Comparison of ENCODE assay signal across 13 mouse cellular contexts in genomic region chr2:157170626-157171025, GRCm38 (mm10). TPM values are rescaled to one million over a fixed set of nuclear protein-coding genes. Genes with fewer than 3 reads are reported as not detected.
DNase-seq lines count a peak whose midpoint lies in the region; ATAC-seq and TF ChIP-seq lines count a peak whose summit lies in the region.
"Had no signal": no experiment of that assay in that cellular context is flagged by ENCODE, and none has a peak within 500 bp of the region (broad histone marks: within the 10 kb centered on the region; RNA-seq: fewer than 3 reads in every experiment).

No protein-coding gene starts in this region.

- H3K4me3 ChIP-seq in forebrain, embryonic 12.5 days (replicated peaks), result no peak overlapping the region
- no peak overlapping the region for H3K4me3 ChIP-seq in forebrain, embryonic 14.5 days (ENCODE audit: low read depth, low read length)
- H3K4me3 ChIP-seq in lung, postnatal 0 days (ENCODE audit: low read depth, low read length), result no peak overlapping the region
- no peak overlapping the region for H3K4me3 ChIP-seq in midbrain, embryonic 12.5 days
- no peak overlapping the region for H3K4me3 ChIP-seq in olfactory bulb, adult 2 months (ENCODE audit: insufficient read depth, low read depth, low read length)
- H3K4me3 ChIP-seq: heart, adult 2 months had no signal

- no peak overlapping the region for H3K9ac ChIP-seq in forebrain, embryonic 12.5 days
- H3K9ac ChIP-seq in forebrain, embryonic 14.5 days (ENCODE audit: low read length), result no peak overlapping the region
- no peak overlapping the region for H3K9ac ChIP-seq in lung, postnatal 0 days (replicated peaks; ENCODE audit: low read depth)
- H3K9ac ChIP-seq in midbrain, embryonic 12.5 days (replicated peaks), result no peak overlapping the region; the same call in 1 of the 2 replicates

- no peak for DNase-seq in forebrain, embryonic 14.5 days (ENCODE audit: low spot score)
- DNase-seq in lung, postnatal 0 days (ENCODE audit: low spot score), result no peak
- no peak for DNase-seq in lung, postnatal 36 days
- no peak for DNase-seq in left cerebral cortex, adult 8-10 months (ENCODE audit: low spot score in 2 of 2)
- DNase-seq in left cerebral cortex, adult 11 months (ENCODE audit: low spot score), result no peak
- DNase-seq: heart, adult 2 months; heart, postnatal 10 days; liver had no signal

- TF ChIP-seq CTCF in lung, postnatal 0 days (IDR thresholded peaks at IDR 0.05), result no peak
- no peak for TF ChIP-seq CTCF in olfactory bulb, adult 2 months (IDR thresholded peaks at IDR 0.05; ENCODE audit: insufficient read depth, low read depth, low read length)

- no peaks in the 10 kb centered on the region for H3K9me3 ChIP-seq in forebrain, embryonic 12.5 days
- H3K9me3 ChIP-seq in forebrain, embryonic 14.5 days (replicated peaks; ENCODE audit: control insufficient read depth, low read length), result no peaks in the 10 kb centered on the region
- H3K9me3 ChIP-seq in lung, postnatal 0 days (ENCODE audit: low read length), result no peaks in the 10 kb centered on the region
- no peaks in the 10 kb centered on the region for H3K9me3 ChIP-seq in midbrain, embryonic 12.5 days

- H3K36me3 ChIP-seq in forebrain, embryonic 12.5 days (replicated peaks), result peaks cover 70% of the 10 kb centered on the region
- H3K36me3 ChIP-seq in forebrain, embryonic 14.5 days (ENCODE audit: control insufficient read depth, insufficient read depth, low read length), result peaks cover 68% of the 10 kb centered on the region
- H3K36me3 ChIP-seq in lung, postnatal 0 days (ENCODE audit: insufficient read depth, low read length), result 0 out of 2 replicates have a peak, but pooled peaks cover 6% of the 10 kb centered on the region
- peaks cover 62% of the 10 kb centered on the region for H3K36me3 ChIP-seq in midbrain, embryonic 12.5 days

- WGBS in forebrain, embryonic 12.5 days, result 60% methylated on average over 6 of the region's 6 CpGs
- 61% methylated on average over 6 of the region's 6 CpGs for WGBS in forebrain, embryonic 14.5 days
- WGBS in lung, postnatal 0 days, result 53% methylated on average over 6 of the region's 6 CpGs
- WGBS in midbrain, embryonic 12.5 days, result 25% methylated on average over 6 of the region's 6 CpGs
- 71% methylated on average over 6 of the region's 6 CpGs for WGBS in olfactory bulb, adult 2 months

- no peak for TF ChIP-seq POLR2A in olfactory bulb, adult 2 months (IDR thresholded peaks at IDR 0.05; ENCODE audit: insufficient read depth, low read depth, low read length)

- H3K27me3 ChIP-seq in forebrain, embryonic 12.5 days, result no peaks in the 10 kb centered on the region
- no peaks in the 10 kb centered on the region for H3K27me3 ChIP-seq in forebrain, embryonic 14.5 days (replicated peaks; ENCODE audit: control insufficient read depth, insufficient read depth, low read length)
- no peaks in the 10 kb centered on the region for H3K27me3 ChIP-seq in lung, postnatal 0 days (replicated peaks; ENCODE audit: insufficient read depth, low read length)
- H3K27me3 ChIP-seq in midbrain, embryonic 12.5 days, result no peaks in the 10 kb centered on the region

- no peak overlapping the region for H3K27ac ChIP-seq in forebrain, embryonic 12.5 days
- no peak overlapping the region for H3K27ac ChIP-seq in forebrain, embryonic 14.5 days (ENCODE audit: low read depth, low read length)
- peak overlapping the region; percentile 72 for H3K27ac ChIP-seq in lung, postnatal 0 days (ENCODE audit: low read length)
- peak overlapping the region; percentile 60 for H3K27ac ChIP-seq in midbrain, embryonic 12.5 days (replicated peaks)
- H3K27ac ChIP-seq in olfactory bulb, adult 2 months (ENCODE audit: insufficient read depth, low read depth, low read length), result peak overlapping the region; percentile 36; the same call in 1 of the 2 replicates
- H3K27ac ChIP-seq: heart, adult 2 months had no signal

- peaks cover 10% of the 10 kb centered on the region for H3K4me1 ChIP-seq in forebrain, embryonic 12.5 days
- no peaks in the 10 kb centered on the region for H3K4me1 ChIP-seq in forebrain, embryonic 14.5 days (ENCODE audit: control insufficient read depth, insufficient read depth, low read length)
- H3K4me1 ChIP-seq in lung, postnatal 0 days (ENCODE audit: insufficient read depth, low read depth, low read length), result no peaks in the 10 kb centered on the region
- peaks cover 11% of the 10 kb centered on the region; the same call in 1 of the 2 replicates for H3K4me1 ChIP-seq in midbrain, embryonic 12.5 days
- H3K4me1 ChIP-seq in olfactory bulb, adult 2 months (ENCODE audit: control insufficient read depth, insufficient read depth, low read length), result peaks cover 2% of the 10 kb centered on the region

- no peak overlapping the region for H3K4me2 ChIP-seq in forebrain, embryonic 12.5 days
- H3K4me2 ChIP-seq in forebrain, embryonic 14.5 days (ENCODE audit: low read length), result no peak overlapping the region
- H3K4me2 ChIP-seq in lung, postnatal 0 days (replicated peaks; ENCODE audit: low read depth, low read length), result no peak overlapping the region
- 0 out of 2 replicates have a peak overlapping the region, but pooled peaks have one; percentile 4 for H3K4me2 ChIP-seq in midbrain, embryonic 12.5 days (replicated peaks)

- TF ChIP-seq EP300 in lung, postnatal 0 days (IDR thresholded peaks at IDR 0.05), result no peak

- 0 out of 2 replicates have a peak, but pooled peaks have one; percentile 39 for ATAC-seq in forebrain, embryonic 12.5 days (ENCODE audit: low FRiP score)
- no peak for ATAC-seq in forebrain, embryonic 14.5 days
- ATAC-seq in lung, postnatal 0 days, result no peak
- no peak for ATAC-seq in midbrain, embryonic 12.5 days (ENCODE audit: low FRiP score, low read depth)
- ATAC-seq: activated CD4-positive, CD25-positive, alpha-beta regulatory T cell, adult 4 months; inflammation-experienced regulatory T-cells, adult 6 months had no signal

RNA-seq across cellular contexts. Expression of gene Rbl1, which starts 33.7 kb away (rescaled TPM):
- polyA plus RNA-seq in forebrain, embryonic 12.5 days (2016; fragmentation: Nextera tagmentation; extraction: Ambion mirVana), result 35.6 and 36.2 TPM in 2 replicates
- 12.1 and 16.1 TPM in 2 replicates for polyA plus RNA-seq in forebrain, embryonic 14.5 days (2014; fragmentation: Nextera tagmentation; extraction: Ambion mirVana)
- 5.7 and 7.5 TPM in 2 replicates for polyA plus RNA-seq in lung, postnatal 0 days (2015; fragmentation: Nextera tagmentation; extraction: Ambion mirVana)
- 30.5 and 30.9 TPM in 2 replicates for polyA plus RNA-seq in midbrain, embryonic 12.5 days (2016; fragmentation: Nextera tagmentation; extraction: Ambion mirVana)
- not detected in 2 replicates for polyA plus RNA-seq in olfactory bulb, adult 2 months (2012; ENCODE audit: insufficient read depth, insufficient read length, low replicate concordance, missing spikeins)
- total RNA-seq in left cerebral cortex, adult 8-10 months (2022), result 1 to 10 TPM; 1.5 to 2.2 (median 1.9) TPM

RNA-seq across cellular contexts. Expression of gene Samhd1, which starts 35.6 kb away (rescaled TPM):
- polyA plus RNA-seq in forebrain, embryonic 12.5 days (2016; fragmentation: Nextera tagmentation; extraction: Ambion mirVana), result 20.7 and 22.6 TPM in 2 replicates
- 13.6 and 15.6 TPM in 2 replicates for polyA plus RNA-seq in forebrain, embryonic 14.5 days (2014; fragmentation: Nextera tagmentation; extraction: Ambion mirVana)
- polyA plus RNA-seq in lung, postnatal 0 days (2015; fragmentation: Nextera tagmentation; extraction: Ambion mirVana), result 103 and 110 TPM in 2 replicates
- polyA plus RNA-seq in midbrain, embryonic 12.5 days (2016; fragmentation: Nextera tagmentation; extraction: Ambion mirVana), result 17.1 and 20.6 TPM in 2 replicates
- polyA plus RNA-seq in olfactory bulb, adult 2 months (2012; ENCODE audit: insufficient read depth, insufficient read length, low replicate concordance, missing spikeins), result not detected in 2 replicates
- 10 to 100 TPM; 12.8 to 17.0 (median 14.9) TPM for total RNA-seq in left cerebral cortex, adult 8-10 months (2022)

Comparison
In these comparisons a context has a peak if more than half of its experiments do, and no peak if none do; other contexts are left out.
1. H3K27ac ChIP-seq: peak in lung, postnatal 0 days (single experiment), midbrain, embryonic 12.5 days (single experiment) and olfactory bulb, adult 2 months (single experiment); none in forebrain, embryonic 12.5 days (single experiment) and forebrain, embryonic 14.5 days (single experiment).